Mouse (Mus musculus) urinary bladder, postnatal 10 days (tissue): Measurements from ENCODE around the gene Slc22a18.

Experiments used
- DNase-seq: peaks from one replicate; pipeline ENCODE4 v3.0.0; 2022; ENCODE audit warnings: low spot score

Slc22a18 gene

GRCm38 (mm10) chr7:143462516-143462915 lies 11.0 kb upstream of the Slc22a18 start:
- no peak for DNase-seq

- DNase-seq = no peak
Observed at GRCm38 (mm10) chr7:143463865-143464415, 9.6 kb upstream of the Slc22a18 start.

GRCm38 (mm10) chr7:143464811-143465560 lies 8.6 kb upstream of the Slc22a18 start:
- no peak for DNase-seq

GRCm38 (mm10) chr7:143466099-143466677 lies 7.3 kb upstream of the Slc22a18 start:
- DNase-seq = peak; percentile 57

- no peak for DNase-seq
Observed at GRCm38 (mm10) chr7:143467714-143468113, 5.8 kb upstream of the Slc22a18 start.

GRCm38 (mm10) chr7:143469946-143470345 lies 3.6 kb upstream of the Slc22a18 start:
- peak; percentile 52 for DNase-seq

- DNase-seq = no peak
Observed at GRCm38 (mm10) chr7:143474811-143475210, 1.3 kb downstream of the Slc22a18 start.

- DNase-seq = no peak
Observed at GRCm38 (mm10) chr7:143475876-143476275, 2.3 kb downstream of the Slc22a18 start.

GRCm38 (mm10) chr7:143476702-143477335 lies 3.3 kb downstream of the Slc22a18 start:
- no peak for DNase-seq

GRCm38 (mm10) chr7:143477800-143478199 lies 4.3 kb downstream of the Slc22a18 start:
- no peak for DNase-seq

GRCm38 (mm10) chr7:143480498-143480897 lies 7.0 kb downstream of the Slc22a18 start:
- DNase-seq = no peak

- DNase-seq = no peak
Observed at GRCm38 (mm10) chr7:143481806-143482387, 8.4 kb downstream of the Slc22a18 start.

- DNase-seq = no peak
Observed at GRCm38 (mm10) chr7:143482541-143482940, 9.0 kb downstream of the Slc22a18 start.

GRCm38 (mm10) chr7:143489735-143490134 lies 16.2 kb downstream of the Slc22a18 start:
- DNase-seq = no peak

GRCm38 (mm10) chr7:143493616-143494126 lies 20.1 kb downstream of the Slc22a18 start:
- no peak for DNase-seq

- no peak for DNase-seq
Observed at GRCm38 (mm10) chr7:143495104-143495961, 21.8 kb downstream of the Slc22a18 start.

- DNase-seq = no peak
Observed at GRCm38 (mm10) chr7:143498584-143498983, 25.0 kb downstream of the Slc22a18 start.

- no peak for DNase-seq
Observed at GRCm38 (mm10) chr7:143500912-143501311, 27.4 kb downstream of the Slc22a18 start.

GRCm38 (mm10) chr7:143501643-143502417 lies 28.3 kb downstream of the Slc22a18 start:
- no peak for DNase-seq

- no peak for DNase-seq
Observed at GRCm38 (mm10) chr7:143502418-143503200, 29.1 kb downstream of the Slc22a18 start, which contains the start of gene Phlda2. TSS of gene Phlda2 (minus strand) at chr7:143503150.
